In the genomic region with DNA sequence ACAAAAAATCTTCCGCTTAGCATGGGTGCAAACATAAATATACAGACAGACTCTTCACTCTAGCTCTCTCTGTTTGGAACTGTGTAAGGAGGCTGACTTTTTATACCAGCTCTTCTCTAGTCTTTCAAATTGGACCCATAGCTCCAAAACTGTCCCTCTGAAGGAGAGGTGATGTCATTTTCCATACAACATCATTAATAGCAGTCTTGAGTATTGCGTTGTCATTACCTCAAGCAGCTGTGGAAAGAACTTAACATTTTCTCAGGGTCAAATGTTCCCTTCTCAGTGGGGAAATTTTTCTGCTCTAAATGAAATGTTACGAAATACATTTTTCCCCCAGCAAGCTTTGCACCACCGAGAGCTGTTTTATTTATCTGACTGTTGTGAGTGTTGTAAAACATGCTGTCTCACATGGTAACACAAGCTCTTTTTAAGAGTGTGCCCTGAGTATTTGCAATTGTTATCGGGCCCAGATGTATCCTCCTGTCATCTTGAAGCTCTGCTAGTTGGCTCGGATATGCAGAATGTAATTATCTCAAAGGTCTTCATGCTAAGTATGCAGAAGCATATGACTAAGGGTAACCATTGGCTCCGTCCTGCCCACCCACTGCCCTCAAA, we compare ENCODE assay signal across 22 mouse cellular contexts. TPM values are rescaled to one million over a fixed set of nuclear protein-coding genes. Genes with fewer than 3 reads are reported as not detected.
DNase-seq lines count a peak whose midpoint lies in the region; ATAC-seq and TF ChIP-seq lines count a peak whose summit lies in the region.
"Had no signal": no experiment of that assay in that cellular context is flagged by ENCODE, and none has a peak within 500 bp of the region (broad histone marks: within the 10 kb centered on the region; RNA-seq: fewer than 3 reads in every experiment).

No protein-coding gene starts in this region.

- no peaks in the 10 kb centered on the region for H3K36me3 ChIP-seq in kidney, embryonic 16.5 days (ENCODE audit: insufficient read depth, low read length)
- no peaks in the 10 kb centered on the region for H3K36me3 ChIP-seq in liver, embryonic 12.5 days
- H3K36me3 ChIP-seq: embryonic facial prominence, embryonic 13.5 days; forebrain, embryonic 10.5 days; neural tube, embryonic 12.5 days had no signal

- H3K9me3 ChIP-seq in kidney, embryonic 16.5 days (ENCODE audit: low read length) = no peaks in the 10 kb centered on the region
- H3K9me3 ChIP-seq in liver, embryonic 12.5 days (replicated peaks) = no peaks in the 10 kb centered on the region
- H3K9me3 ChIP-seq: embryonic facial prominence, embryonic 13.5 days; forebrain, embryonic 10.5 days; megakaryocyte, embryonic 14.5 days; neural tube, embryonic 12.5 days had no signal

- H3K4me2 ChIP-seq in kidney, embryonic 16.5 days (replicated peaks; ENCODE audit: low read depth, low read length) = no peak overlapping the region
- H3K4me2 ChIP-seq in liver, embryonic 12.5 days = no peak overlapping the region
- H3K4me2 ChIP-seq: embryonic facial prominence, embryonic 13.5 days; neural tube, embryonic 12.5 days had no signal

- 74% methylated on average over 7 of the region's 7 CpGs for WGBS in kidney, embryonic 16.5 days
- 52% methylated on average over 7 of the region's 7 CpGs for WGBS in liver, embryonic 12.5 days (ENCODE audit: insufficient replicate concordance)

- no peak for TF ChIP-seq CTCF in gastrocnemius, adult 2 months (IDR thresholded peaks at IDR 0.05)

- intact Hi-C loops in gastrocnemius, adult 2 months (cut with DNase I) = no loop called here

- H3K27ac ChIP-seq in gastrocnemius, adult 2 months = 0 out of 2 replicates have a peak overlapping the region, but pooled peaks have one; percentile 8
- peak overlapping the region; percentile 71 for H3K27ac ChIP-seq in kidney, embryonic 16.5 days (ENCODE audit: low read length)
- no peak overlapping the region for H3K27ac ChIP-seq in liver, embryonic 12.5 days
- H3K27ac ChIP-seq: embryonic facial prominence, embryonic 13.5 days; forebrain, embryonic 10.5 days; hindbrain, postnatal 0 days; neural tube, embryonic 12.5 days had no signal

- H3K9ac ChIP-seq in kidney, embryonic 16.5 days (replicated peaks; ENCODE audit: low read length) = no peak overlapping the region
- H3K9ac ChIP-seq in liver, embryonic 12.5 days = no peak overlapping the region
- H3K9ac ChIP-seq: embryonic facial prominence, embryonic 13.5 days; neural tube, embryonic 12.5 days had no signal

- no peak for DNase-seq in gastrocnemius, adult 2 months
- no peak for DNase-seq in gastrocnemius, postnatal 4 days (ENCODE audit: low spot score in 2 of 2)
- no peak for DNase-seq in kidney, postnatal 14 days
- DNase-seq in lung, postnatal 4 days = peak; percentile 27 to 47
- no peak for DNase-seq in testis, postnatal 14 days (ENCODE audit: low spot score)
- no peak for DNase-seq in adrenal gland, adult 2 months
- DNase-seq: cerebellum, postnatal 25 days; gastrocnemius, postnatal 36 days; heart, postnatal 4 days; layer of hippocampus, adult 9-11 months had no signal

- no peaks in the 10 kb centered on the region for H3K27me3 ChIP-seq in kidney, embryonic 16.5 days (ENCODE audit: insufficient read depth, low read length)
- H3K27me3 ChIP-seq in liver, embryonic 12.5 days (replicated peaks) = no peaks in the 10 kb centered on the region
- H3K27me3 ChIP-seq: CH12.LX; embryonic facial prominence, embryonic 13.5 days; megakaryocyte, embryonic 14.5 days; neural tube, embryonic 12.5 days had no signal

- no peak for ATAC-seq in kidney, embryonic 16.5 days (ENCODE audit: low FRiP score, low TSS enrichment)
- 0 out of 2 replicates have a peak, but pooled peaks have one; percentile 32 for ATAC-seq in liver, embryonic 12.5 days
- ATAC-seq: activated CD4-positive, CD25-positive, alpha-beta regulatory T cell, adult 4 months; hindbrain, postnatal 0 days had no signal

- no peak overlapping the region for H3K4me3 ChIP-seq in gastrocnemius, adult 2 months
- H3K4me3 ChIP-seq in kidney, embryonic 16.5 days (ENCODE audit: low read length) = no peak overlapping the region
- no peak overlapping the region for H3K4me3 ChIP-seq in liver, embryonic 12.5 days
- H3K4me3 ChIP-seq: embryonic facial prominence, embryonic 13.5 days; forebrain, embryonic 10.5 days; megakaryocyte, embryonic 14.5 days; neural tube, embryonic 12.5 days had no signal

- peaks cover 14% of the 10 kb centered on the region; the same call in 1 of the 2 replicates for H3K4me1 ChIP-seq in kidney, embryonic 16.5 days (ENCODE audit: insufficient read depth, low read length)
- peaks cover 5% of the 10 kb centered on the region; the same call in 1 of the 2 replicates for H3K4me1 ChIP-seq in liver, embryonic 12.5 days
- H3K4me1 ChIP-seq: embryonic facial prominence, embryonic 13.5 days; forebrain, embryonic 10.5 days had no signal

RNA-seq across cellular contexts. Expression of a gene that starts 38.0 kb away (rescaled TPM):
- total RNA-seq in gastrocnemius, adult 2 months (2021) = not detected
- not detected for total RNA-seq in gastrocnemius, postnatal 4 days (2021)
- not detected in 2 replicates for polyA plus RNA-seq in kidney, embryonic 16.5 days (2015; fragmentation: Nextera tagmentation; extraction: Ambion mirVana)
- polyA plus RNA-seq in liver, embryonic 12.5 days (2016; fragmentation: Nextera tagmentation; extraction: Ambion mirVana) = not detected in 2 replicates
- not detected for total RNA-seq in adrenal gland, adult 2 months (2021)
- polyA plus RNA-seq in adrenal gland, adult 2 months (2012; rRNA removed) = not detected in 2 replicates
- total RNA-seq: CH12.LX; gastrocnemius, postnatal 36 days; heart, postnatal 4 days; hindbrain, postnatal 0 days; left cerebral cortex, postnatal 10 days had no signal
- polyA plus RNA-seq: activated CD4-positive, CD25-positive, alpha-beta regulatory T cell, adult 4 months; embryonic facial prominence, embryonic 13.5 days; forebrain, embryonic 10.5 days; hindbrain, postnatal 0 days; kidney, embryonic 14.5 days; limb, embryonic 14.5 days; neural tube, embryonic 12.5 days had no signal

Comparison
In these comparisons a context has a peak if more than half of its experiments do, and no peak if none do; other contexts are left out.
1. DNase-seq: peak in lung, postnatal 4 days (2 of 2); none in gastrocnemius, adult 2 months (single experiment), gastrocnemius, postnatal 4 days (0 of 2), kidney, postnatal 14 days (single experiment), testis, postnatal 14 days (single experiment) and adrenal gland, adult 2 months (single experiment).